Mouse (Mus musculus) mouse trophoblast stem cell (cell line): ENCODE results near the gene Dmac1.
"Not testable (repeated sequence)": the region's sequence is repeated elsewhere in the genome, so short reads cannot be mapped to it uniquely, and the experiment has no call there.

Source experiments
- in situ Hi-C, 2 experiments: fragments of 300-500 bp; cut with MseI, MboI; formaldehyde crosslinking; loops; 2 replicates in 1 of 2; 3 replicates in 1 of 2; pipeline ENCODE4 v1.15.1; 2025

The Dmac1 gene

DNA sequence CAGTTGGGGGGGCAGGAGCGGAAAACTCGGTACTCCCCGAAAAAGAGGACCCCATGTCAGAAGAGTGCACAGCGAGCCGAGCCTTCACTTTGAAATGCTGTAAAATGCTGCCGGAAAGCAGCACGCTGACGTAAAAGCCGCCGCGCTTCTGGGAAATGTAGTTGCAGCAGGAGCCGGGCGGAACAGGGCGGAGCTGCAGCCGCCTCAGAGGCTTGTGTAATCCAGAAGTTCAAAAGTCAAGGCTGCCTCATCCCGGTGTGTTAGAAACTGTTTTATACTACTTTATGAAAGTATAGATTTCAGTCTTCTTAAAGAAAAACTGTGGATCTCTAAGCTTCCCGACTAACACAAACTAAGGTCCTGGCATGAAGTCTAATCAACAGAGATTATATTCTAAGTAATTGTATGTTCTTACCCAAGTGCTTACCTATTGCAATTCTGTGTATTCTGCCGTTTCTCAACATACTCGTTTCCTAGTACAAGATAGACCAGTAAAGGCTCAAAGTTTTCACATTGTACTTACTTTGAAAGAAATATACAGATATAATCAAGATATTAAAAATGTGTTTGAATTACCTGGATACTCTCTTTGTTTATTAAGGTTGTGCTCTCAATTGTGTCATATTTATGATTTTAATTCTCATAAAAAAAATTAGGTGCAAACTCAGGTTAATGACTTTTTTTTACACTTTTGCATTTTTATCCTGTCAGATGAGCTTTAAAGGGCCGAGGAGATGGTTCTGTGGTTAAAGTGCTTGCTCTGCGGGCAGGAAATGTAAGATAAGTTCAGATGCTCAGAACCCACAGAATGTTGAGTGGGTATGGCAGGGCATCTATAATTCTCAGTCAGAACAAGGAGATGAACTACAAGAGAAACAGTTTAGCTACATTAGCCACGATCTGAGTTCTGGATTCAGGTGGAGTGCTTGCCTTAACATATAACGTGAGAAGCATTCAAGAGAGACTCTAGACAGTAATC lies at the start of gene Dmac1:
Gene Dmac1, minus strand, starts transcription at position 109 of the 979 bp plus-strand sequence.
- in situ Hi-C loops: no loop called here

DNA sequence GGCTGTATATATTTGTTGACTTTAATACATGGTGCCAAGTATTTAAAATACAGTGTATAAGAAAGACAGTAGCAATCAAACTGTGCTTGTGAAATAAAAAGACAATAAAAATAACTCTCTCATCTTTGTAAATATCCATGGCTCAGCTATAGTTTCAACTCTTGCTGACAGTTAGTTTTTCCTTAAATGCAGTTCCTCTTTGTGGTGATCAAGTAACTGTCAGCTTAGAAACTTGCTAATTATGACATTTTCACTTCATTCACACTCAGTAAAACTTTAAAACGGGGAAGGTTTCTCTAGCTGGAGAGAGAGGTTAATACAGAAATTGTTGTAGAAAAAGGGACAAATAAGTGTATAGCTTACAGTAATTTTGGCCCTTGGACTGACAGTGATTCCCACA lies 37.3 kb upstream of the Dmac1 start:
- in situ Hi-C loops: no loop called here

DNA sequence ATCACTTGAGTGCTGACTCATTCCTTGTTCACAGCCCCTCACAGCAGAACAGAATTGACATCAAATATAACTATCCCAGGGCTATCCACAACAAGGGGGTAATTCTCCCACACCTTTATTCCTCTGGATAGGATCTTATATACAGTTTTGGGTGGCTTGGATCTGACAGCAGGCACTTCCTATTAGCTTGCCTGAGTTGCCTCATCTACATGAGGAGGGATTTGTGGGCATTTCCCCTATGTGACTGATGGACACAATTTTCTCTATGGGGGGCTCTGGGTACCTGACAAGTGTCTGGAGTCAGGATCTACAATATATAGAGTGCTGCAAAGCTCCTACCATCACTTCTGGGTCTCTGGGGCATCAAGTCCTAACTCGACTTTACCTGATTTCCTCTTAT lies 36.9 kb upstream of the Dmac1 start:
- in situ Hi-C loops: no loop called here

DNA sequence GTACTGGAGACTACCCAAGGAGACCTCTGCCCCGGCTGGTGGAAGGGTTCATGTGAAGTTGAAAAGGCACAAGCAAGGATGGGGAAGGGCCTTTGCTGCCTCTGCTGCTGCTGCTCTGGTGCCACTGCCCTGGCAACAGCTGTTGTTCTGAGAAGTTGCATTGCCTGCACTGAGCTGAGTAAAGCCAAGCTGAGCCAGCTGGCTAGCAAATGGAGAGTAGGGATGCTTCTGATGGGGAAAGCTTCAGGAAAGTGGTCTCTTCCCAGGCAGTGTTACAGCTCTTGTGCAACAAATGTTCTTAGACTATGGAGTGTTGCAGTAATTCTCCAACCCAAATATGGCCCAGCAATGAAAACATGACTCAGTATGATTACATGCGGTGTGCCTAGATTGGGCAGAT lies 33.8 kb upstream of the Dmac1 start:
- in situ Hi-C loops: no loop called here

DNA sequence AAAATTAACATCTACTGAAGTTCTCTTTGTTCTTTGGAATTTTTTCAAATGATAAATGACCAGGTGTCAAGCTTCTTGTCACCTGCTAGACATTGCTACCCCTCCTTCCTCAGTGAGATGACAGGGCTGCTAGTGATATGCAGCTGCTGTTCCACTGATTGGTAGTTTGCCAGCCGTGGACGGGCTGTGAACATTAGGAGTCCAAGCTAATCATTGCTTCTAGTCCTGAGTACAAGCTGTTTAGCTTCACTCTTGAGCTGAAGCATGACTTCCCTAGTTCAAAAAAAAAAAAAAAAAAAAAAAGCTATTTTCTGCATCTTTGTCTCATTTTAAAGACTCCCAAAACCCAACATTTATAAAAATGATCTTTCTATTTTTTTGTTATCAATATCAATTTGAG lies 33.2 kb upstream of the Dmac1 start:
- in situ Hi-C loops: no loop called here

DNA sequence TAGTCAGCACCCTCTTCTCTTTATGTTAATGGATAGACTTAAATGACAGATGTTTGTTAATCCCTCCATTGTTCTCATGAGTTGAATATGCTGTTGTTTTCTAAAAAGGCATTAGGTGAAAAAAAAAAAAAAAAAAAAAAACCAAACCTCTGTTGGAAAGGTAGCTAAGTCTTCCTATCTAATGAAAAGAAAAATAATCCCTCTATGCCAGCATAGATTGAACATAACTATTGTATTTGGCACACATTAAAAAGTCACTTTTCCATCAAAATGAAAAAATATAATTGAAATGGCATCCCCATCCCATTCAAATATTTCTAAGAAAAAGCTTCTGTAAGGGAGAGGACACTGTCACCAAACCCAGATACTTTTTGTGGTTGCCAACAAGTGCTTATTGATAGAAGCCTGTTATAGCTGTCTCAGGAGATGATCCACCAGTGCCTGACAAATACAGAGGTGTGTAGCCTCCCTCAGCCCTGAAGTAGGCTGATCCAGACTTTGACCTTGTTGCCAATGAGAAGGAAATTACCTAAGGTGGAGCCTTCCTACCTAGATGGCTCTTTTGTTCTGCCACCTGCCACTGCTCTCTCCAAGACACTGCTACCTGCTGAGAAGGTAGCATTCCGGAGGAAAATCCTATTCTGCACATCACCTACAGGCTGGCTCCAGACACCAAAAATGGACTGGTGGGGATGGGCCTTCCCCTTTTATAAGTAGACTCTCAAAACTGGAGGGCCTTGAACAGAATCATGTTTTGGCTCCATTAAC lies 22.3 kb upstream of the Dmac1 start:
- in situ Hi-C loops: no loop called here

DNA sequence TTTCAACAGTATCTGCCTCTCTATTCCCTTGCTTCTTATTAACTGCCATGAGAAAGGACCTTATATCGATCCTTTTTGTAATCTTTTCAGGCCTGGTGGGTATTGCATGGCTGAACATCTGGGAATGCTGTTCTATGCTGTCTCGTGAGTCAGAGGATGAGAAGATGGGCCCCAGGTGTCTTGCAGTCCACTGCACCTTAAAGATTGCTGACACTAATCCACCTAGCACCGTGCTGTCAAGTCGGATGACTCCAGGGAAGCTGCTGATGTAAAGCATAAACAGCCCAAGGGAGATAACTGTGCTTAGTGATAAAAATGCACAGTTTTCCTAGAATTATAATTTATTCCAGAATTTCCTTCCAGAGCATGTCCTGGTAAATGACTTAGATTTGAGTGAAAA lies 14.2 kb upstream of the Dmac1 start:
- in situ Hi-C loops: no loop called here

DNA sequence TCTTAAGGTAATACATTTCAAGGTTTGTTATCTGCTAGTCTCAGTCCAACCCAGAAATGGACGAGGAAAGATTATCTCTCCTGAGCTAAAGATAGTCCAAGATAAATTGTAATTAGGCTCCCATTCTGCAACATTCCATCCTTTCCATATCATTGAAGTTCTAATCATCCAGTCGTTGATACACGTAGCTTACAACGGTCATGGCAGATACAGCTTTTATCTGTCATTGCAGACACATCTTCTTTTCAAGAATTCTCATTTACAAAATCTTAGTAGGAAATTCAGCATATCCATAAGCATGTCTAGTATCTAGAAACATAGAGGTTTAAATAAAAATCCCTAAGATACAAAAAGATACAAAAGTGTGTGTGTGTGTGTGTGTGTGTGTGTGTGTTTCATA lies 13.0 kb upstream of the Dmac1 start:
- in situ Hi-C loops: no loop called here

DNA sequence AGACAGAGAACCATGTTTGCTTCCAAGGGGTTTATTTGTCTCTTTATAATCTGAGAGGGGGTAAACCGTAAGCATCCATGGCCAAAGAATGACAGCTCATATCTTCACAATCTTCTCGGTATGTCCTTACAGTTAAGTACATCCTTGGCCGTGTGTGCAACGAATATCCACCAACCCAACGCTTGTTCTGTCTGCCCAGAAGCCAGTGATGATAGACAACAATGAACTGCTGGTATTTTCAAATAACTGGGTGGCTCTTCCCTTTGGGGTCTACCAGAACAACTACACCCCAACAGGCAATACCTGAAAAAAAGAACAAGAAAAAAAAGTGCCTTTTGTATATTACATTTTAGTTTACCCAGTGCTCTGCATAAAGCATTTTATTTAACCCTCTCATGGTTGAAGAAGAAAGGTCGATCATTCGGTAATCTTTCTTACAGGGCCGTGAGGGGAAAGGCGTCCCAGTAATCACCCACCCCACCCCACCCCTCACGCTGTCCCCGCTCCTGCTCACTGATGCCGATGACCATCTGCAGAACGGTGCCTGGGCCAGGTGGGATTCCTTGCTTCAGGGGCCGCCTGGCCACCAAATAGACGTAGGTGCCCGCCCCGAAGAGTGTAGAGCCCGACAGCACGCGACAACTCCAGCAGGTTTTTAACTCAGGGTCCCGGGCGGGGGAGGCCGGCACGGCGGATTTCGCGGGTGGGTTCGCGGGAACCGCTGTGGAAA lies 473 bp downstream of the Dmac1 start:
- in situ Hi-C loops: no loop called here

DNA sequence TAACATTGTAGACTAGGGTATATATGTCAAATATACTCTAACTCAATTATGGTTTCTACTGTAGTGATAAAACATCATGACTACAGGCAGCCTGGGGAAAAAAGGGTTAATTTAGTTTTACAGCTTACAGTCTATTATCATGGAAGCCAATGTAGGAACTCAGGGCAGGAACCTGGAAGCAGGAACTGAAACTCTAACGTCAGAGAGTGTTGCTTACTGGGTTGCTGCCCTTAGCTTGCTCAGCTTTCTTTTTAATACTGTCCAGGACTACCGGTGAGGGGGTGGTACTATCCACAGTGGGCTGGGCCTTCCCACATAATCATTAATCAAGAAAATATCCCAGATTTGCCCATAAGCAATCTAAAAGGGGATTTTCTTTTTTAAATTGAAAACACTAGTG lies 2.4 kb downstream of the Dmac1 start:
- in situ Hi-C loops: no loop called here

DNA sequence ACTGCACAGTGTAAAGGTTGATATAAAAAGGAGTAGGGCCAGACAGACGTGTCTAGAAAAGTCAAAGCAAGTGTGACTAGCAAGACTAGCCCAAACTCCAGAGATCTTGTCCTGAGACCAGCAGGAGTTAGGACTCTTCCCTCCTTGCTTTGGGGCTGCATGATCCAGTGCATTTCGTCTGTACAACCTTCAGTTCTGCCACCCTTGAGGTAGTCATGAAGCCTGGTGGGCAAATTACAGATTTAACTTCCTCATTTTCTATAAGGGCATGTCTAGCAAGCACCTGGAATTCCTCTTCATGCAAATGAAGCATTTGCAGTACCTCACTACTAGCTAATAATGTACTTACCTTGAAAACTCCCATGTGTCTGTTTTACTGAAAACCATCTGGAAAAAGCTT lies 10.2 kb downstream of the Dmac1 start:
- in situ Hi-C loops: no loop called here

DNA sequence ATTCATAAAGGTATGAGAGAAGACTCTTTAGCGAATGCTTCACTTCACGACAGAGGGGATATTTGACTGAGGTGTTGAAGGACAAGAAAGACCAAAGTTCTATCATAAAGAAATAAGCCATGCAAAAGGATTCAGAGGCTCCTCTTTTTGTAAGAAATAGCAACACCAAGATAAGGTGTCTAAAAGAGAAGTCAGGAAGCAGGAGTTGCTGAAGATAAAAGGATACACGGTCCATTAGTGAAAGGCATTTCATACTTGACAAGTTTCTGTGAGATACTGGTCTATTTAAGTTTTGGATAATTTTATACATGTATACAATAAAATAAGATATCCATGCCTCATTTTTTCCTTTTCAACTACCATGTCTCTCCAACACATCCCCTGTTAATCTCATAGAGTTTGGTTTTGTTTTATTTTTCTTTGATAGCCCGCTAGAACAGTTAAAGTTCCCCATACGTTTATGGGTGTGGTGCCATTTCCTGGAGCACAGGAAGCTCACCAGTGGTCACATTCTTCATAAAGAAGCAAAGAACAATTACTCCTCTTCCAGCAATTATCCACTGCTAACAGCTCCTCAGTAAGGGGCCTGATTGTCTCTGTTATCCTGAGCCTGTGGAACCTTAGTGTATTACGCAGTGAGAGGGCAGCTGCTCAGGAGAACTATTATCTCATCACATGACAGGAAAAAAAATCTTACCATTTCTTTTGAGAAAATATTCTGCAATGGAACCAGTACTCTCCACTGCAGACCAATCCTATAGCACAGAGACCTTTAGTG lies 11.1 kb downstream of the Dmac1 start:
- in situ Hi-C loops: no loop called here

DNA sequence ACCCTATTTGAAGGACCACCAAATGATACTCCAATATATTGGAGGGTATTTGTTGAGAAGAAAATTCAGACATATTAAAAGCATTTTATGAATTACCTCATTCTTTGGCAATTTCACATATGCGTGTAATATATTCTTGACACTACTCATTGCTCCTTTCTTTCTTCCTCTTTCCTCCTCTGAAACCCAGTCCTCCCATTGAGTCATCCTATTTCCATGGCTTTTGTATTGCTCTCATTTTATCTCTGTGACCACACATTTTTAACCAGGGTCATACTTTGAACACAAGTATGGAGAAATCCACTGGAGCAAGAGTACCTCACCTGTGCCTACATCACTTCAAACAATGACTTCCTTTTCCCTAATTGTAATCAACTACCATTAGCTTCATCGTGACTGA lies 13.9 kb downstream of the Dmac1 start:
- in situ Hi-C loops: no loop called here

DNA sequence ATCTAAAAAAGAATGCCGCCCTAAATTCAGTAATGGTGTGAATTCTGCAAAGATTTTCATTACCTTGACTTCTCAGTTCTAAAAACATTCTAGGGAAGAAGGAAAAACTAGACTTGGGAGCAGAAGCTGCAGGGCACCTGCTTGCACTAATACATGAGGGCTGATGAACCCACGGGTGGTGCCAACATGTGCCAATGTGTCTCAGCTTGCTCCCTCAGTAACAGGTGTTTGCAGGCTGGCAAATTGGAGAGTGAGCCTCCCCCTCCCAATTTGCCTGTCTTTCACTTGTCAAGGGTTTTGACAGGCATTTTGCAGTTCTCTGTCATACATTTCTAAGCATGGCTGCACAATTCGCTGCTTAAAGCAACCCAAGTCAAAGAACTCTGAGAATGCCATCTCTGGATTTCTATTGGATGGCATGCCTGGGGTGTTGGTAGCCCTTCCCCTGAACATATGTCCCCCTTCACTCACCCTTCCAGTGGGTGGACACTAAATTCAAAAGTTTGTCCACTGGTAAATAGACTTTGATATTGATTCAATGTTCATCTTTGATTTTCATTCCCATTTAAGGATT lies 14.5 kb downstream of the Dmac1 start:
- in situ Hi-C loops: no loop called here

DNA sequence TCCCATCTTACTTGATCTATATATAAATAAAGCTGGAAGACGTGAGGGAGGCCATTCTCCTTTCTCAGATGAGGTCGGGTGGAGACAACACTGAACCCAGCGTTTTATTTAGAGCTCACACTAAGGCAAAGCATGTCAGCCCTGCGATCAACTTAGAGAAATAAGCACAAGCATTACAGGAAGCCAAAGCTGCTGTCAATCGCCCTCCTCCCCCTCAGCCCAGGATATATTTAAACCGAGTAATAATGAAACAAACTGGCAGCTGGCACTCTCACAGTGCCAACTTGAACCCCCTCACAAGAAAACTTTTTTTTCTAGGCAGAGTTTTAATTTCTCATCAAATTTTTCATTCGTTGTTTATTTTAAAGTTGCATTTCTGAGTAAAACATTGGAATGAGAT lies 15.7 kb downstream of the Dmac1 start:
- in situ Hi-C loops: no loop called here

DNA sequence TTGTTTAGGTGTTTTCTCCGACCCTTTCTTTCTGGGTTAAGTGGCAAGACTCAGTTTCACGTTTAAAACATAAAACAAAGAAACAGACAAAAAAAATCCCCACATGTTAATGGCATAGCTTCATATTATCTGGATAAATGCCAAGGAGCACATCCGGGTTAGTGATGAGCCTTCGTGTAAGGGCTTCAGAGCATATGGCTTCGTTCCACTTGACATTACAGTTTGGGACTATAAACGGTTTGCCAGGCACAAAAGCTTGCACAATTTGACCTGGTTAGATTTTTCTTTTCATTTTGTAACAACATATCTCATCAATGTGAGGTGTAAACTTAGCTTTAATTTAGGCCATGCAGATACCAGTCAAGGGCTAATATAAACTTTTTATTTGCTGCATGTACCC lies 17.9 kb downstream of the Dmac1 start:
- in situ Hi-C loops: no loop called here

DNA sequence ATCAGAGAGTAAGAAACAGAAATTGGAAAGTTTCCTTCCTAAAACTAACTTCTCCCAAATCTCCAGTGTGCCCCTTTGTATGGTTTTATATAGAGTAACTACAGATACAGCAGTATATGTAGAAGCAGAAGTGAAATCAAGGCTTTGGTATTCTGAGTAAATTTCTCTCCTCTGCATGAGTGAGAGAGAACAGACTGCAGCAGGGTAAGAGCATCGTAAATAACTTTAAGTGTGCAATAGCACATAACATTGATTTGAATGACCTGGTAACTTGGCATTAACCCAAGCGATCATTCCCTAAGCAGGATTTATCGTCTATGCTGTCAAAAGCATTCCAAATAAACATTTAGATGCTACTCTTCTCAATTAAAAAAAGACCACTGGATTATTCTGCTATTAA lies 18.7 kb downstream of the Dmac1 start:
- in situ Hi-C loops: no loop called here

DNA sequence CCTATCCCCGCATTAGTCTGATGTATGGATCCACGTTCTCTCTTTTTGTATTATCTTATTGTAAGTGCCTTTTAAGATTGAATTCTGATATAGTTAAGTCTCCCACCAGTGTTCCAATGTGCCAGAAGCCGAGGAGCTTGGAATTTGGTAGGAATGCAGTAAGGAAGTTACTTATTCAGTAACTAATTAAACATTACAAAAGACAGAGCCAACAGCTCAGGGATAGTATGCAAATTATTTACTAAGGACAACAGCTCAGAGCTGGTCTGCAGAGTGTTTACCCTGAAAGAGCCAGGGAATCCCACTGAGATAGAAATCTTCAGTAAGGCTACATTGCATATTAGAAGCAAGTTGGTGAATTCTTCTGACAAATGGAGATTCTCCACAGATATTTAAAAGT lies 43.5 kb downstream of the Dmac1 start:
- in situ Hi-C loops: not testable (repeated sequence)
